Mouse (Mus musculus): Measurements from ENCODE around the gene Insrr. TPM values are rescaled to one million over a fixed set of nuclear protein-coding genes. Genes with fewer than 3 reads are reported as not detected.

The Insrr gene
- total and polyA plus RNA-seq, 2 experiments from 2014 or later: 0.23 to 8.7 TPM

- Histone ChIP-seq H3K36me3 (ENCODE audit: insufficient read depth) (no peaks in the 10 kb centered on the region), H3K9ac (peak overlapping the region; percentile 35), H3K4me3 (ENCODE audit: low read depth, low read length) (peak overlapping the region; percentile 32), H3K27ac (ENCODE audit: low read depth, low read length) (no peak overlapping the region), H3K4me1 (ENCODE audit: insufficient read depth) (0 out of 2 replicates have a peak, but pooled peaks cover 6% of the 10 kb centered on the region), H3K9me3 (ENCODE audit: low read length) (no peaks in the 10 kb centered on the region), H3K4me2 (ENCODE audit: low read depth) (peak overlapping the region; percentile 58), H3K27me3 (ENCODE audit: insufficient read depth, low read length) (no peaks in the 10 kb centered on the region; the same call in 1 of the 2 replicates)
- 51% methylated on average over 20 of the region's 20 CpGs for WGBS
- DNase-seq (no peak), ATAC-seq (peak; percentile 16)
- TF ChIP-seq CTCF (IDR thresholded peaks at IDR 0.05; ENCODE audit: low read depth): no peak
Measured at GRCm38 (mm10) chr3:87756488-87756887, 40.3 kb upstream of the Insrr start.

DNA sequence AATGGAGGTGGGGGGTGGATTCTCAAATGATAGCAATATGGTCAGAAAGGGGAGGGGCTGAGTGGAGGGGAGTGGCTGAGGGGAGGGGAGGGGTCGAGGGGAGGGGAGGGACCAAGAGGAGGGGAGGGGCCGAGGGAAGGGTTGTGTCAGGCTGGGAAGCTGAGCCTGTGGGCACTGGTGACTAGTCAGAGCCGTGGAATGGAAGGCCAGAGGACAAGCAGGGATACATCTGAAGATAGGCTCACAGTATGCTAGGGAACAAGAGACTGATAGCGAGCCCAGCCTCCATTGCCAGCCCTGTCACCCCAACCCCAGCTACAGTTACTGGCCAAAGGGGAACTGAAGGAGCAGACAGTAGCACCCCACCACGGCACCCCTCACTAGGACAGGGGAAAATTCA, 38.1 kb upstream of the Insrr start:
- no peak for DNase-seq
- ATAC-seq: no peak
- H3K36me3 ChIP-seq (ENCODE audit: insufficient read depth): no peaks in the 10 kb centered on the region
- TF ChIP-seq CTCF (IDR thresholded peaks at IDR 0.05; ENCODE audit: low read depth): no peak
- H3K9me3 ChIP-seq (ENCODE audit: low read length): no peaks in the 10 kb centered on the region
- H3K27ac ChIP-seq (ENCODE audit: low read depth, low read length): no peak overlapping the region
- H3K4me2 ChIP-seq (ENCODE audit: low read depth): no peak overlapping the region
- 66% methylated on average over 4 of the region's 5 CpGs for WGBS
- H3K27me3 ChIP-seq (ENCODE audit: insufficient read depth, low read length): no peaks in the 10 kb centered on the region; the same call in 1 of the 2 replicates
- 0 out of 2 replicates have a peak, but pooled peaks cover 6% of the 10 kb centered on the region for H3K4me1 ChIP-seq (ENCODE audit: insufficient read depth)
- H3K4me3 ChIP-seq (ENCODE audit: low read depth, low read length): no peak overlapping the region
- H3K9ac ChIP-seq: no peak overlapping the region

GRCm38 (mm10) chr3:87761408-87762375, 35.1 kb upstream of the Insrr start:
- DNase-seq: no peak
- H3K27ac ChIP-seq (ENCODE audit: low read depth, low read length): no peak overlapping the region
- no peaks in the 10 kb centered on the region for H3K36me3 ChIP-seq (ENCODE audit: insufficient read depth)
- 78% methylated on average over 20 of the region's 20 CpGs for WGBS
- no peaks in the 10 kb centered on the region for H3K4me1 ChIP-seq (ENCODE audit: insufficient read depth)
- no peak overlapping the region for H3K4me2 ChIP-seq (ENCODE audit: low read depth)
- ATAC-seq: no peak
- no peaks in the 10 kb centered on the region for H3K27me3 ChIP-seq (ENCODE audit: insufficient read depth, low read length)
- no peak for TF ChIP-seq CTCF (IDR thresholded peaks at IDR 0.05; ENCODE audit: low read depth)
- H3K9me3 ChIP-seq (ENCODE audit: low read length): no peaks in the 10 kb centered on the region
- H3K4me3 ChIP-seq (ENCODE audit: low read depth, low read length): no peak overlapping the region
- no peak overlapping the region for H3K9ac ChIP-seq

DNA sequence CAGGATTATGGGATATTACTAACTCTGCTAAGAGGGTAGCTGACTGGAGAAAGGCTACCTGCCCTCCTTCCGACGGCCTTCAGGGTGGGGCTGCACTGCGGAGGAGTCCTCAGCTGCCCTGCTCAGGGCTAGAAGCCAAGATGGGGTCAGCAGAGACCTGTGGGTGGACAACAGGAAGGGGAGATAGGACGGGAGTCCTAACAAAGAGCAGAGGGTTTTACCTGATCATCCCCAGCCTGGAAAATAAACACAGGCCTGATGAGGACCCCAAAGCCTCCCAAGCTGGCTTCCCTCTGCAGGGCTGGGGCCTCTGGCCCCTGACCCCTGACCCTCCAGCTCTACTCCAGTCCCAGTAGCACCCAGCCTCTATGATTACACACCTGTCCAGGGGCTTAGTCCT, 33.5 kb upstream of the Insrr start:
- no peaks in the 10 kb centered on the region for H3K4me1 ChIP-seq (ENCODE audit: insufficient read depth)
- no peaks in the 10 kb centered on the region for H3K36me3 ChIP-seq (ENCODE audit: insufficient read depth)
- DNase-seq (no peak), ATAC-seq (no peak)
- H3K27ac ChIP-seq (ENCODE audit: low read depth, low read length): 0 out of 2 replicates have a peak overlapping the region, but pooled peaks have one; percentile 29
- no peak overlapping the region for H3K4me2 ChIP-seq (ENCODE audit: low read depth)
- WGBS: 61% methylated on average over 4 of the region's 4 CpGs
- H3K27me3 ChIP-seq (ENCODE audit: insufficient read depth, low read length): no peaks in the 10 kb centered on the region
- TF ChIP-seq CTCF (IDR thresholded peaks at IDR 0.05; ENCODE audit: low read depth): no peak
- no peaks in the 10 kb centered on the region for H3K9me3 ChIP-seq (ENCODE audit: low read length)
- no peak overlapping the region for H3K9ac ChIP-seq
- H3K4me3 ChIP-seq (ENCODE audit: low read depth, low read length): no peak overlapping the region

DNA sequence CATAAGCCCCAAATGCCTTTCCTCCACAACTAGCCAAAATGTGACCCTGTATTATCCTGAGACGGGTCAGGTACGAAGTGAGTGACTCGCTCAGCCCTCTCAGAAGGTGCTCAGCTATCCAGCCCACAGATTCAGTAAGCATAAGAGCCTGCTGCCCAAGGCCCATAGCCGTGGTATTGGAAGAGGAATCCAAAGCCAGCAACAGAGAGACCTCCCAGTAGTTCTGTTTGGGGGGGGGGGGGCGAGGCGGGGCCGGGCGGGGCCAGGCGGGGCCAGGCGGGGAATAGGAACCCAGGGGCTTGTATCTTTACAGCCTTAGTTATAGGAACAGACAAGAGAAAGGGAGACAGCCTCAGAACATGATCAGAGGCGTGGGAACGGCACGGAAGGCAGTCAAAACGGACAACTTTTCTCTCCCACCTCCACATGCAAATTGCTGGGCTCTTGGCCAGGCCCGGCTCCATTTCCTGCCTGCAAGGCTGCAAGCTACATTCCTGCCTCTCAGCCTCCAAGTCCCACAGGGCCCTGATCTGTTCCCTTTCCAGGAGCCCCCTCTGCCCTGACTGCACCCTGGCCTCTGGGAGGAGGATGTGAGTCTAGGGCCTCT, 33.0 kb upstream of the Insrr start:
- no peak for TF ChIP-seq CTCF (IDR thresholded peaks at IDR 0.05; ENCODE audit: low read depth)
- 0 out of 2 replicates have a peak, but pooled peaks cover 1% of the 10 kb centered on the region for H3K27me3 ChIP-seq (ENCODE audit: insufficient read depth, low read length)
- no peak overlapping the region for H3K4me3 ChIP-seq (ENCODE audit: low read depth, low read length)
- ATAC-seq: peak; percentile 49; the same call in 1 of the 2 replicates
- no peaks in the 10 kb centered on the region for H3K36me3 ChIP-seq (ENCODE audit: insufficient read depth)
- DNase-seq: no peak
- H3K4me2 ChIP-seq (ENCODE audit: low read depth): no peak overlapping the region
- 21% methylated on average over 15 of the region's 15 CpGs for WGBS
- no peak overlapping the region for H3K9ac ChIP-seq
- no peaks in the 10 kb centered on the region for H3K4me1 ChIP-seq (ENCODE audit: insufficient read depth)
- no peaks in the 10 kb centered on the region for H3K9me3 ChIP-seq (ENCODE audit: low read length)
- H3K27ac ChIP-seq (ENCODE audit: low read depth, low read length): 0 out of 2 replicates have a peak overlapping the region, but pooled peaks have one; percentile 29

- no peak for TF ChIP-seq CTCF (IDR thresholded peaks at IDR 0.05; ENCODE audit: low read depth)
- H3K4me1 ChIP-seq (ENCODE audit: insufficient read depth): no peaks in the 10 kb centered on the region
- no peak overlapping the region for H3K4me3 ChIP-seq (ENCODE audit: low read depth, low read length)
- no peak overlapping the region for H3K9ac ChIP-seq
- H3K27ac ChIP-seq (ENCODE audit: low read depth, low read length): no peak overlapping the region
- 0 out of 2 replicates have a peak overlapping the region, but pooled peaks have one; percentile 3 for H3K4me2 ChIP-seq (ENCODE audit: low read depth)
- DNase-seq: no peak
- WGBS: 42% methylated on average over 10 of the region's 10 CpGs
- H3K9me3 ChIP-seq (ENCODE audit: low read length): no peaks in the 10 kb centered on the region
- ATAC-seq: no peak
- H3K36me3 ChIP-seq (ENCODE audit: insufficient read depth): no peaks in the 10 kb centered on the region
- peaks cover 9% of the 10 kb centered on the region; the same call in 1 of the 2 replicates for H3K27me3 ChIP-seq (ENCODE audit: insufficient read depth, low read length)
Measured at GRCm38 (mm10) chr3:87764506-87764905, 32.2 kb upstream of the Insrr start.

Data from forebrain, postnatal 0 days (tissue).